Mouse (Mus musculus) hindbrain, embryonic 11.5 days (tissue): ENCODE measurements around the gene Ttc16. TPM values are rescaled to one million over a fixed set of nuclear protein-coding genes. Genes with fewer than 3 reads are reported as not detected.

Experiments
- ATAC-seq: fragments of 200-750 bp; cut with Nextera tagmentation; 2 replicates; pipeline ENCODE4 v1.8.0; 2017; ENCODE audit warnings: mild to moderate bottlenecking, moderate TSS enrichment, moderate library complexity; ENCODE audit not compliant: low FRiP score
- DNase-seq: peaks from one replicate; pipeline ENCODE4 v3.0.0-alpha.2; 2015; ENCODE audit warnings: low spot score
- H3K27ac ChIP-seq: fragments of 300-500 bp; sonication (generic); 2 replicates; pipeline ENCODE4 v1.5.1; 2014; ENCODE audit warnings: mild to moderate bottlenecking, low read depth, low read length
- H3K27me3 ChIP-seq: fragments of 300-500 bp; sonication (generic); 2 replicates; pipeline ENCODE4 v1.6.1; 2014; ENCODE audit warnings: mild to moderate bottlenecking, low read length, moderate library complexity, mixed read lengths; ENCODE audit not compliant: control insufficient read depth, insufficient read depth
- H3K36me3 ChIP-seq: fragments of 300-500 bp; sonication (generic); 2 replicates; pipeline ENCODE4 v1.6.1; 2014; ENCODE audit warnings: mild to moderate bottlenecking, low read length, moderate library complexity, mixed read lengths; ENCODE audit not compliant: control insufficient read depth, insufficient read depth
- H3K4me1 ChIP-seq: fragments of 300-500 bp; sonication (generic); replicated peaks from 2 replicates; pipeline ENCODE4 v1.6.1; 2014; ENCODE audit warnings: low read length, mixed read lengths; ENCODE audit not compliant: control insufficient read depth, insufficient read depth
- H3K4me2 ChIP-seq: fragments of 300-500 bp; sonication (generic); replicated peaks from 2 replicates; pipeline ENCODE4 v1.6.1; 2014; ENCODE audit warnings: mild to moderate bottlenecking, low read depth, low read length
- H3K4me3 ChIP-seq: fragments of 300-500 bp; sonication (generic); 2 replicates; pipeline ENCODE4 v1.5.1; 2014; ENCODE audit warnings: low read depth, low read length
- H3K9ac ChIP-seq: fragments of 300-500 bp; sonication (generic); 2 replicates; pipeline ENCODE4 v1.6.1; 2014; ENCODE audit warnings: low read depth, low read length
- H3K9me3 ChIP-seq: fragments of 300-500 bp; sonication (generic); 2 replicates; pipeline ENCODE4 v1.6.1; 2016; ENCODE audit warnings: low read length; ENCODE audit not compliant: control insufficient read depth
- whole genome bisulfite sequencing: fragments of 180-500 bp; shearing (Covaris S2); extraction: QIAGEN DNeasy Blood & Tissue Kit; methylation state at CpG from one replicate; pipeline ENCODE4 v1.1.7; 2014; 5-methylcytosine and 5-hydroxymethylcytosine counted together
- polyA plus RNA-seq: library from polyadenylated mRNA; unstranded; fragments of >200 nt; fragmentation: Nextera tagmentation; extraction: Ambion mirVana; gene quantifications from 2 replicates; pipeline ENCODE4 v1.2.1, GENCODE M21; 2014

Gene Ttc16
- polyA plus RNA-seq, 1 experiment from 2014 or later = 0.34 TPM

- no peak overlapping the region for H3K4me2 ChIP-seq
- no peak overlapping the region for H3K9ac ChIP-seq
- no peak overlapping the region for H3K27ac ChIP-seq
Measured at GRCm38 (mm10) chr2:32722046-32722445, 53.4 kb downstream of the Ttc16 start.

GRCm38 (mm10) chr2:32720681-32721229 is 54.7 kb downstream of the Ttc16 start, which contains the start of gene Sh2d3c:
Sh2d3c (plus strand) TSS chr2:32721055.
- no peak within 1 kb of the TSS for H3K4me2 ChIP-seq
- 58% methylated on average over 8 of the region's 8 CpGs for WGBS
- H3K27ac ChIP-seq = no peak within 1 kb of the TSS

More at GRCm38 (mm10) chr2:32722046-32722445, 53.4 kb downstream of the Ttc16 start:
- Histone ChIP-seq H3K9me3 (no peaks in the 10 kb centered on the region), H3K36me3 (no peaks in the 10 kb centered on the region), H3K4me3 (no peak overlapping the region), H3K27me3 (no peaks in the 10 kb centered on the region), H3K4me1 (no peaks in the 10 kb centered on the region)
- ATAC-seq = no peak
- 70% methylated on average over 6 of the region's 6 CpGs for WGBS
- DNase-seq = no peak

GRCm38 (mm10) chr2:32720053-32720452 is 55.4 kb downstream of the Ttc16 start:
- no peak overlapping the region for H3K27ac ChIP-seq
- no peak overlapping the region for H3K4me2 ChIP-seq
- no peak overlapping the region for H3K9ac ChIP-seq
- 99% methylated on average over 3 of the region's 3 CpGs for WGBS
- no peaks in the 10 kb centered on the region for H3K27me3 ChIP-seq
- no peak overlapping the region for H3K4me3 ChIP-seq
- no peak for DNase-seq
- no peaks in the 10 kb centered on the region for H3K4me1 ChIP-seq
- ATAC-seq = no peak
- no peaks in the 10 kb centered on the region for H3K9me3 ChIP-seq
- H3K36me3 ChIP-seq = no peaks in the 10 kb centered on the region

More at GRCm38 (mm10) chr2:32720681-32721229, 54.7 kb downstream of the Ttc16 start, which contains the start of gene Sh2d3c:
- no peaks in the 10 kb centered on the region for H3K9me3 ChIP-seq
- no peaks in the 10 kb centered on the region for H3K36me3 ChIP-seq
- DNase-seq (no peak), ATAC-seq (no peak)
- H3K27me3 ChIP-seq = no peaks in the 10 kb centered on the region
- no peak within 1 kb of the TSS for H3K4me3 ChIP-seq
- H3K4me1 ChIP-seq = no peaks in the 10 kb centered on the region
- H3K9ac ChIP-seq = no peak within 1 kb of the TSS

GRCm38 (mm10) chr2:32718761-32719160 is 56.7 kb downstream of the Ttc16 start:
- no peaks in the 10 kb centered on the region for H3K36me3 ChIP-seq
- no peak overlapping the region for H3K27ac ChIP-seq
- H3K9ac ChIP-seq = no peak overlapping the region
- H3K4me1 ChIP-seq = no peaks in the 10 kb centered on the region
- DNase-seq (no peak), ATAC-seq (0 out of 2 replicates have a peak, but pooled peaks have one; percentile 22)
- H3K4me3 ChIP-seq = no peak overlapping the region
- H3K4me2 ChIP-seq = no peak overlapping the region
- H3K27me3 ChIP-seq = no peaks in the 10 kb centered on the region
- WGBS = 47% methylated on average over 9 of the region's 9 CpGs
- no peaks in the 10 kb centered on the region for H3K9me3 ChIP-seq

GRCm38 (mm10) chr2:32714987-32715425 is 60.4 kb downstream of the Ttc16 start:
- ATAC-seq = no peak
- Histone ChIP-seq H3K27ac (no peak overlapping the region), H3K36me3 (no peaks in the 10 kb centered on the region), H3K27me3 (no peaks in the 10 kb centered on the region), H3K4me1 (peaks cover 5% of the 10 kb centered on the region; the same call in 1 of the 2 replicates), H3K4me3 (no peak overlapping the region), H3K4me2 (no peak overlapping the region), H3K9me3 (no peaks in the 10 kb centered on the region), H3K9ac (no peak overlapping the region)
- 70% methylated on average over 4 of the region's 4 CpGs for WGBS
- DNase-seq = no peak

GRCm38 (mm10) chr2:32714117-32714986 is 61.1 kb downstream of the Ttc16 start:
- 56% methylated on average over 11 of the region's 11 CpGs for WGBS
- Histone ChIP-seq H3K4me3 (no peak overlapping the region), H3K36me3 (peaks cover 4% of the 10 kb centered on the region; the same call in 1 of the 2 replicates), H3K4me1 (peaks cover 5% of the 10 kb centered on the region; the same call in 1 of the 2 replicates), H3K4me2 (no peak overlapping the region), H3K9ac (no peak overlapping the region), H3K27ac (peak overlapping the region; percentile 99; the same call in 1 of the 2 replicates), H3K9me3 (no peaks in the 10 kb centered on the region), H3K27me3 (no peaks in the 10 kb centered on the region)
- ATAC-seq (no peak), DNase-seq (no peak)

GRCm38 (mm10) chr2:32712934-32713817 is 62.3 kb downstream of the Ttc16 start, which contains the start of gene Cdk9:
Cdk9 (minus strand) TSS chr2:32713076.
- DNase-seq = peak; percentile 96
- no peaks in the 10 kb centered on the region for H3K9me3 ChIP-seq
- H3K4me2 ChIP-seq = peak within 1 kb of the TSS; percentile 90
- H3K4me3 ChIP-seq = peak within 1 kb of the TSS; percentile 93
- peak within 1 kb of the TSS; percentile 99 for H3K27ac ChIP-seq
- H3K4me1 ChIP-seq = peaks cover 5% of the 10 kb centered on the region; the same call in 1 of the 2 replicates
- peak within 1 kb of the TSS; percentile 91 for H3K9ac ChIP-seq
- H3K27me3 ChIP-seq = no peaks in the 10 kb centered on the region
- peak; percentile 83 for ATAC-seq
- under 1% methylated on average over 49 of the region's 79 CpGs for WGBS
- peaks cover 5% of the 10 kb centered on the region for H3K36me3 ChIP-seq

- H3K9ac ChIP-seq = peak overlapping the region; percentile 91
- H3K27ac ChIP-seq = peak overlapping the region; percentile 99
- ATAC-seq (peak; percentile 91), DNase-seq (peak; percentile 97)
- H3K4me2 ChIP-seq = peak overlapping the region; percentile 90
- no peaks in the 10 kb centered on the region for H3K9me3 ChIP-seq
- H3K36me3 ChIP-seq = peaks cover 7% of the 10 kb centered on the region
- under 1% methylated on average over 26 of the region's 44 CpGs for WGBS
- peak overlapping the region; percentile 93 for H3K4me3 ChIP-seq
- H3K4me1 ChIP-seq = peaks cover 5% of the 10 kb centered on the region; the same call in 1 of the 2 replicates
- no peaks in the 10 kb centered on the region for H3K27me3 ChIP-seq
Measured at GRCm38 (mm10) chr2:32712586-32712933, 62.9 kb downstream of the Ttc16 start.
